Mouse (Mus musculus) spleen, postnatal 36 days (tissue): ENCODE measurements at regions not wholly inside any gene's neighbourhood (a gene's known extent, or its start where the extent isn't known, plus 50 kb on each side); places are given as distances from the start of the nearest gene placed in this dataset.

Experiments
- DNase-seq, 2 experiments: peaks; one replicate each; pipeline ENCODE4 v3.0.0; 2022; ENCODE audit warnings: low spot score in 2 of 2, mixed read lengths in 1 of 2

- peak; percentile 20 to 27 for DNase-seq
Observed at GRCm38 (mm10) chr14:25401104-25401963, 57.7 kb upstream of the Zmiz1 start.

GRCm38 (mm10) chr14:25402409-25402808 is 56.6 kb upstream of the Zmiz1 start:
- no peak for DNase-seq

- no peak for DNase-seq
Observed at GRCm38 (mm10) chr14:25405191-25405590, 53.8 kb upstream of the Zmiz1 start.

DNA sequence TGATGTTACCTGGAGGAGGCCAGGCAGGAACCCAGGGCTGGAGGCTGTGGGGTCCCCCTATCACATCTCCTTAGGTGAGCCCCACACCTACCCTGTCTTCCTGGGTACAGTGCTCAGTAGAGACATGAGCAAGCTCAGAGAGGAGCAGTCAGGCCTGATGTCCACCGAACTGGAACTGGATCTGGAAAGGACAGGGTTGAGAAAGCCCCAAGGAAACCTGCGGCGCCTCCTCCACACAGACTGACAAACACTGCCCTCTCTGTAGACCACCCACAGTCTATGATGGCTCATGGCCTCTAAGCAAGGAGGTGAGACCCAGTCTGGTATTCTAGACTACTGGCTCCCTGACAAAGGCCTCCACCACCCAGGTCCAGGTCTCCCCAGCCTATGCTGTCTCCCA is 52.9 kb upstream of the Zmiz1 start:
- DNase-seq: no peak

DNA sequence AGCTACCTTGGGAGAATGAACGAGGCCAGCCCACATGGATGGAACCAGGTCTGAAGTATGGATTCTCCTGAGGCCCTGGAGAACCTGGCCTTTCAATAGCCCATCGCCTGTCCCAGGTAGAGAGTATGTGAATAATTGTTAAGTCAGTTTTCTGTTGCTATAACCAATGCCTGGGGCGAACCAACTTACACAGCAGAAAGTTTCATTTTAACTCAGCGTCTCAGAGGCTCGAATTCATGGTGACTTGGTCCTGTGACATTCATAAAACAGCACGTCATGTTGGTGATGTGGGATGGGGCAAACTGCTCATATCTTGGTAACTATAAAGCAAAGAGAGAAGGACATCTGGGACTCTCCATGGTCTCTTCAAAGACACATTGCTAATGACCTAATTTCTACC is 52.4 kb upstream of the Zmiz1 start:
- no peak for DNase-seq

- DNase-seq: no peak
Observed at GRCm38 (mm10) chr14:25407111-25407510, 51.9 kb upstream of the Zmiz1 start.
